Mouse (Mus musculus): ENCODE measurements at regions not wholly inside any gene's neighbourhood (a gene's known extent, or its start where the extent isn't known, plus 50 kb on each side); places are given as distances from the start of the nearest gene placed in this dataset.

GRCm38 (mm10) chr5:7539812-7540645, 195.5 kb upstream of the Zfp804b start:
- TF ChIP-seq POLR2A (IDR thresholded peaks at IDR 0.05; ENCODE audit: control insufficient read depth in 1 of 2, insufficient read depth in 1 of 2, low read depth in 1 of 2, low read length in 2 of 2, poor library complexity in 1 of 2): no peak
- TF ChIP-seq CTCF (IDR thresholded peaks at IDR 0.05 in 2 of 3, conservative IDR thresholded peaks at IDR 0.05 in 1 of 3; ENCODE audit: control insufficient read depth in 1 of 3, insufficient read depth in 1 of 3, low read depth in 2 of 3, low read length in 3 of 3, poor library complexity in 1 of 3, severe bottlenecking in 1 of 3): no peak
- TF ChIP-seq ZC3H11A (IDR thresholded peaks at IDR 0.05; ENCODE audit: low read depth, low read length): no peak
- no peak for TF ChIP-seq HCFC1 (IDR thresholded peaks at IDR 0.05; ENCODE audit: low read depth, low read length)
- no peak for TF ChIP-seq ZNF384 (IDR thresholded peaks at IDR 0.05; ENCODE audit: low read depth, low read length)
- TF ChIP-seq NELFE (IDR thresholded peaks at IDR 0.05; ENCODE audit: low read depth, low read length): no peak
- TF ChIP-seq RCOR1 (IDR thresholded peaks at IDR 0.05; ENCODE audit: low read depth, low read length): no peak
- no peak for TF ChIP-seq RAD21 (IDR thresholded peaks at IDR 0.05; ENCODE audit: low read depth, low read length)

Data from MEL (cell line).